Mouse (Mus musculus): ENCODE measurements around the gene Gm21188.
"Not testable (repeated sequence)": the region's sequence is repeated elsewhere in the genome, so short reads cannot be mapped to it uniquely, and the experiment has no call there.

Gene Gm21188

DNA sequence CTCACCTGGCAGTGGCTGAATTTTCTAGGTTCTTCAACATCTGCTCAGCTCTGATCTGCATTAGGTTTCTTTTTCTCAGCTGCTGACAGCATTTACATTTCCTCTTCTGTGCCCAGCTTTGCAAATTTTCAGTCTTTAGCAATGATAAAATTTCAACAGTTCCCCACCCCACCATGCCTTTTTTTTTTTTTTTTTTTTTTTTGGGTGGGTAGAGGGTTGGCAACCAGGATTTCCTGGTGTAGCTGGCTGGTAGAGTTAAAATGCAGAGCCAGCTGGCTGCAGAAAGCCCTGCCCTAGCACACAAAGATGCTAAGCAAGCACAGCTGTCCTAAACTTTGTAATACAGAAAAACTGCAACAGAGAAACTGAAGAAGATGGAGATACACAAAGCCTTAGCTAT is at the start of gene Gm21188:
Gm21188 (minus strand) TSS at position 110 of the 400 bp plus-strand sequence.
- DNase-seq (ENCODE audit: low spot score in 2 of 2): not testable (repeated sequence)

DNA sequence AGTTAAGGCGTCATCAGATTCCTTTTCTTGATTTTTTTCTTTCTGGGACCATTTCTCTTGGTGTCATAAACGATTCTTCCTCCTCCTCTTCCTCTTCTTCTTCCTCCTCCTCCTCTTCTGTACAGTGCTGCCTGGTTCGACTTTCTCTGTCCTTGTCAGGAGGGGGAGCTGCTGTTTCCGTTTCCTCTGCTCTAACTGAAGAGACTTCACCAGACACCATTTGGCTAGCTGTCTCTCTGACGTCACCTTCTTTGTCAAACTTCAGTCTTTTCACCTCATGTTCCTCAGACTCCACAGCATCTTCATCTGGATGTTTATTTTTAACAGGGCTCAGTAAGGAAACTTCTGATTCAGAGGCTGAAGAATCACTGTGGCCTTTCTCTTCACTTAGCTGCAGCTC is 47.3 kb upstream of the Gm21188 start:
- not testable (repeated sequence) for DNase-seq (ENCODE audit: low spot score in 2 of 2)

DNA sequence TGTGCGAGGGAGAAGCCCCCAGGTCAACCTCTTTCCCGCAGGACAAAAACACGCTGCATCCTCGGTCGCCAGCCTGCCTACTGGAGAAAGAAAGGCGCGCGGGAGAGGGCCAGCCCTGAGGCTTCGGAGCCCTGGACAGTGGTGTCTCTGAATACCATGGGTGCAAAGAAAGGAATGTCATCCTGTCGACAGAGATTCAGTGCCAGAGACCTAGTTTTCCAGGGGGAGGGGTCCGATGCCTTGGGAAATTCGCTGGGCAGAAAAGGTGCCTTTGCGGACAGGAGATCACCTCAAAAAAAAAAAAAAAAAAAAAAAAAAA is 44.9 kb upstream of the Gm21188 start:
- DNase-seq (ENCODE audit: low spot score in 2 of 2): not testable (repeated sequence)

DNA sequence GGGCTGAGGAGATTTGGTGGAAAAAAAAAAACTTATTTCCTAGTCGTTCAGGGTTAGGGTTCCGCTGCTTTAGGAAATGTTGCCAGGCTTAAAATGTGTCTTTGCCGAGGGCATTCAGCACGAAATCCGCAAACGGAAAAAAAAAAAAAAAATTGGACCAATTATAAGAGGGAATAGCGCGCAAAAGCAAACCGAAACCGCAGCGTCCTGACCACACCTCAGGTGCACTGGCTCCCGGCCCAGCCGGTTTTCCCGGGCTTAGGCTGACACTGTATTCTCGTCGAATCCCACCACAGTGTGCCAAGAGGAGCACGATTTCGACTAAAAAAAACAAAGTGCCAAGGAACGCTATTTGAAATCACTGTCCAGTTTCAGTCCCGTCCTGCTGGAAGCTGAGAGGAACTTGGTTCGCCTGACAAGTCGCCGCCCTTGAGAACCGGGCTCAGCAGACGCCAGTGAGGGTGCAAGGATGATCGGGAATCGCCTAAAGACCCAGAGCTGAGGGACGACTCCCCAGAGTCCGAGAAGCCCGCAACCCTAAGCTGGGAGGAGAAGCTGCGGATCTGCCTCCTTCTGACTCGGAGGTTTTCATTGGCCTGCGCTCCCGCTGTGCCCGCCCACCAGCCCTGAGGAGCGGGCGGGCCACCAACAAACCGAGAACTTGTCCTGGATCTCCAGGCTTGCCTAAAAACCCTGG is 44.4 kb upstream of the Gm21188 start:
- DNase-seq (ENCODE audit: low spot score in 2 of 2): not testable (repeated sequence)

DNA sequence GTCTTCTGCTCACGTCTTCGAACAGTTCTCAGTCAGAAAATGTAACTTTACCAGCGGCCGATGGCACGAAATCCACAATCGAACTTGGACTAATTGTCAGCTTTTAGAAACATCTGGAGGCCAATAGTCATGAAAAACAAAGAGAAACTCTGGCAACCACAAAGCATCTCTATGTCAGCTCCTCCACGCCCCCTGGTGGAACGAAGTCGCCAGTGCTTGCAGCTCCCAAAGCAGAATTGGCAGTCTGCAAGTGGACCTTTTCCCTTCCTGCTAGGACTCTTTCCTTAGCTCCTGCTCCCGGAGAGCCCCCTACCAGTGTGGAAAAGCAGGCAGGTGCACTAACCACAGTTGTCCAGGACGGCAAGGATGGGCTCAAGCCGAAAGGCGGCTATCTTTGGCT is 41.0 kb upstream of the Gm21188 start:
- not testable (repeated sequence) for DNase-seq (ENCODE audit: low spot score in 2 of 2)

DNA sequence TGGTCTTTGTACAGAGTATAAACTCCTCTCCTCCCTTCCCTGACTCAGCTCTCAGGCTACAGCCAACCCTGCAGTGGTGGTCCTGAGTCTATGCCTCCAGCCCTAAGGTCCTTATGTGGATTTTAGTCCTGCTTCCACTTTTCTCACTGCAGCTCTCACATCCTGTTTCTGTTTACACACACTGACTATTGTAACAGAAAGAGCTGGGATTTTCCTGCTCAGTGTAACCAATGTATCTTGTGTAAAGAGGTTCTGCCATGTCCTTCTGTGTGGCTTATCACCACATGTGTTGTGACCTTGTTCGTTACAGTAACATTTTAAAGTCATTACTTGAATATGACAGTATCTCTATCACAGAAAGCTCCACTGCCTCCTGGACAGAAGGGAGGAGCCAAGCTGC is 27.6 kb upstream of the Gm21188 start:
- not testable (repeated sequence) for DNase-seq (ENCODE audit: low spot score in 2 of 2)

DNA sequence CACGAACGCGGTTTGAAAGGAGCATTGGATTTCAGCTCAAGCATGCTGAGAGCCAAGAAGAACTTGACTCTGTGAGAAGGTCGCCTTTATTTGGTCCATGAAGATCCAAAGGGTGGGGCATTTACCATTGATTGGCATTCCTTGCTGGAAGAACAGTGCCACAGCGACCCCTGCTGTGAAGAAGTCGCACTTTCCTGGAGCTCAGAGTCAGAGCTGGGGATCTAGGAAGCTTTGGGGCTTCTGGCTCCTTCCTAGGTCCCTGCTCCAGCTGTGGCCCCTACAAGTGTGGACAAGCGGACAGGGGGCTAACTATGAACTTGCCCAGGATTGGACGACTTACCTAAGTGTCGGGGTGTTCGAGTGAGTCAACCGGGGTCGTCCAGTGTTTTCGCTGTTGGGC is 18.9 kb upstream of the Gm21188 start:
- DNase-seq (ENCODE audit: low spot score in 2 of 2): not testable (repeated sequence)

DNA sequence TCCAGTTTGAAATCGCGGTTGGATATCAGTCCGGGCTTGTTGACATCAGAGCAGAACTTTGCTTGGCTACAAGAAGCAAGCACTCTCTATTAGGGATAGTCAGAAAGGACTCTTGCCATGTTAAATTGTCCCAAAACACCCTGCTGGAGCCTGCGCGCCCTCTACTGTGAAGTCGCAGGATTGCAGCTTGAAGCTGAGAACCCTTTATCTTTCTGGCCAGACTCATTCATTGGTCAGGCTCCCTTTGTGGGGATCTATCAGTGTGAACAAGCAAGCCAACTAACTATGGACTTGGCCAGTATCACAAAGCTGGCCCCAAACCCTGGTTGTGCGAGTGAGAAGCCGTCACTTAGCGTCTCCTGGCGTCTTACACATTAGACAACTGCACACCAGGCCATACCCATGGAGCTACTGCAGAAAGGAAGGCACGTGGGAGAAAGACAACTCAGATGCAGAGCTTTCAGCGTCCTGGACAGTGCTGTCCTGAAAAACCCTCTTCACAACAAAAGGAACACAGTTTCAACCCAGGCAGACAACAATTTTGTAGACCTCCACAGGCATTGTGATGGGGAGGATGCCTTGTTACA is 18.1 kb upstream of the Gm21188 start:
- not testable (repeated sequence) for DNase-seq (ENCODE audit: low spot score in 2 of 2)

DNA sequence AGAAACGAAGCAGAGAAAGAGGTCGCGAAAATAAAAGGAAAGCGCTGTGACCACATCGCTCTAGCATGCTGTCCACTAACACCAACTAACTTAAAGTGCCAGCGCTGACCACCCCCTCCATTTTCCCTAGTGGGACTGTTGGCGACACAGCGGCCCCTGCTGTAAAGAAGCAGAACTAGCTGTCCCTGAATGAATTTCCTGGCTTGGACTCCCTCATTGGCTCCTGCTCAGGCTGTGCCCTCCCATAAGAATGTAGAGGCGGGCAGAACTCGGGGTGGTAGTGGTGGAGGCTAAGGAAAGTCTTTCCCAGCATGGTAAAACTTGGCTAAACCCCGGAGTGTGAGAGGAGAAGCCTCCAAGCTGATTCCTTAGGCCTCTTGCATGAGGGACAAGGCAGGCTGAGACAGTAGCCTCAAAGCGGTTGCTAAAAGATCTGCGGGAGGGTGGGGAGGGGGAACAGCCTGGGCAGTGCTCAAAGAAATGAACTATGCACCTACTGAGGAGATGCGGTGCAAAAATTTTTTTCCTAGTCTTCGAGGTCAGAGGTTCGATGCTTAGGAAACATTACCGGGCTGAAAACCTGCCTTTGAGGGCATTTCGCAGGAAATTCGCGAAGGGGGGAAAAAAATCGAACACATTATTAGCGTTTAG is 11.6 kb upstream of the Gm21188 start:
- not testable (repeated sequence) for DNase-seq (ENCODE audit: low spot score in 2 of 2)

DNA sequence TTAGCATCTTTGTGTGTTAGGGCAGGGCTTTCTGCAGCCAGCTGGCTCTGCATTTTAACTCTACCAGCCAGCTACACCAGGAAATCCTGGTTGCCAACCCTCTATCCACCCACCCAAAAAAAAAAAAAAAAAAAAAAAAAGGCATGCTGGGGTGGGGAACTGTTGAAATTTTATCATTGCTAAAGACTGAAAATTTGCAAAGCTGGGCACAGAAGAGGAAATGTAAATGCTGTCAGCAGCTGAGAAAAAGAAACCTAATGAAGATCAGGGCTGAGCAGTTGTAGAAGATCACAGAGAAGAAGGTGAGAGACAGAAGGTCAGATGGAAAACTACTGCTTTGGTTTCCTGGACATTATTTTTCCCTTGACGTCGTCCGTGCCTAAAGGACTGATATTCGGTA is 10.9 kb upstream of the Gm21188 start:
- not testable (repeated sequence) for DNase-seq (ENCODE audit: low spot score in 2 of 2)

DNA sequence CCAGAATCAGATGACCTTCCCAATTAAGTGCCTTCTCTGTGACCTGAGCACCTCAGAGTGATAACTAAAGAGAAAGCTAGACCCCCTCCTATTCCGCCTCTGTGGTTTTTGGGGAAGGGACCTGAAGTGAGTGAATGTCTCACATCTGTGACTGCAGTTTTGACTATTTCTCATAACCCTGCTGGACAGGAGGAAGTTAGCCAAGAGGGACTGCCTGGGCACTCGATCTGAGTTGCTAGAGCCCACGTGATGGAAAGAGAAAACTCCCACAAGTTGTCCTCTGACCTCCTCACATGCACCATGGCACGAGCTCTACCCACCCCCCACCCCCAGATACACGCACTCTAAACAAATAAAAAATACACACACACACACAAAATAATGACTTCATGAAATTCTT is 3.4 kb downstream of the Gm21188 start:
- not testable (repeated sequence) for DNase-seq (ENCODE audit: low spot score in 2 of 2)

DNA sequence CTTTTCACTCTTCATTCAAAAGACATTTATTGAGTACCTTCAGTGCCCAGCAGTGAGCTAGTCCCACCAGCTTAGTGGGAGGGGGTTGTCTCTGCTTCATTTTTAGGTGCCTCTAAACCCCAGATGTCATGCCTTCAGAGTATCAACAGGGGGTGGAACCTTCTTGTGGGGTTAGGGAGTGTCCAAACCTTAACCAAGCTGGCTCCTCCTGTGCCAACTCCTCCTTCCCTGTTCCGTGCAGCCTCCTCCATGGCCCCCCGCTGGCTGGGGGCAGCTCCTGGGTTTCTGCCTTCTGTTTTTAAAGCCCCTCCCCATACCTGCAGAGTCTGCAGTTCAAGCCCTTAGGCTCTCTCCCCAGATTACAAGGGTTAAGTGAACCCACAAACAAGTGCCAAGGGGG is 3.8 kb downstream of the Gm21188 start:
- DNase-seq (ENCODE audit: low spot score in 2 of 2): not testable (repeated sequence)

DNA sequence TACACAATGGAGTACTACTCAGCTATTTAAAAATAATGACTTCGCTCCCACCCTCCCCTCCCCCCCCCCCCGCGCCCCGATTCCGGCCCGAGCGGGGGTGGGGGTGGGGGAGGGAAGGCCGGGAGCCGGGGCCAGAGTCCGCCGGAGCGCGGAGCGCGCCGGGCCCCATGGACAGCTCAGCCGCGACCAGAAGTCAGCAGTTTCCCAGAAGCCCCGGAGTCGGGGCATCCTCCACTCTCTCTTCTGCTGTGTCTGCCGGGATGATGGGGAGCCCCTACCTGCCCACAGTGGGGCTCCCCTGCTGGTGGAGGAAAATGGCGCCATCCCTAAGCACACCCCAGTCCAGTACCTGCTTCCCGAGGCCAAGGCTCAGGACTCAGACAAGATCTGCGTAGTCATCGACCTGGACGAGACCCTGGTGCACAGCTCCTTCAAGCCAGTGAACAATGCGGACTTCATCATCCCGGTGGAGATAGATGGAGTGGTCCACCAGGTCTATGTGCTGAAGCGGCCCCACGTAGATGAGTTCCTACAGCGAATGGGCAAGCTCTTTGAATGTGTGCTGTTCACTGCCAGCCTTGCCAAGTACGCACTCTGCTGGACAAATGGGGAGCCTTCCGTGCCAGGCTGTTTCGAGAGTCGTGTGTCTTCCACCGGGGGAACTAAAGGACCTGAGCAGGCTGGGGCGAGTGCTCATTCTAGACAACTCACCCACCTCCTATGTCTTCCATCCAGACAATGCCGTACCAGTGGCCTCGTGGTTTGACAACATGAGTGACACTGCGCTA is 5.4 kb downstream of the Gm21188 start:
- not testable (repeated sequence) for DNase-seq (ENCODE audit: low spot score in 2 of 2)

DNA sequence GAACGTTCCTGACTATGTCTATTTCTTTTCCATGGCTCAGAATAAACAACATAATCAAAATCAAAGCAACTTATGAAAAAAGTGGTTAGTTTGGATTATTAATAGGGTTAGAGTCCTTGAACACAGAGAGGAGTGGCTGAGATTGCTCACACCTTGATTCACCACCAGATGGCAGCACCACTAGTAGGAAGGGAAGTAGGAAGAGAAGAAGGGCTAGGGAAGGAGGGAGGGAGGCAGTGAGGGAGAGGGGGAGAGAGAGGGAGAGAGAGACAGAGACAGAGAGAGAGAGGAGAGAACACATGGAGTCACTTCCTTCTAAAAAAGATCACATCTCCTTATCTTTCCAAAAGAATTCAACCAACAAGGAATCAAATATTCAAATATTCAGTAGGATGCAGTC is 10.8 kb downstream of the Gm21188 start:
- not testable (repeated sequence) for DNase-seq (ENCODE audit: low spot score in 2 of 2)

DNA sequence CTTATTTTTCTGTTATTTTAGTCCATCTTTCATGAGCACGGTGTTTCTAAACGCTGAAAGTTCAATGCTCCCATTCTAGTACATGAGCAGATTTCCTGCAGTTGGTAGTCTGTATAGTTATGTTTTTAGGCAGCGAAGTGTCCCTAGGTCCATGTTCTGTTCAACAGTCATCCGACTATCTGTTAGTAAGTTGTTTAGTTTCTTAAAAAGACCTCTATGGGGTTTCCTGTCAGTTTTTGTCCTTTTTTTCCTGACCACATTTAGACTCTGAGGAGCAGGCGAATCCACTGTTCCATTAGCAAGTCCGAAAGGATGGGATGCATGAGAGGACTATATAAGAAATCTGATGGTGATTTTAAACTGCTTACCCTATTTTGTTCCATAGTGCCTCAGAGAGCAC is 14.1 kb downstream of the Gm21188 start:
- not testable (repeated sequence) for DNase-seq (ENCODE audit: low spot score in 2 of 2)

DNA sequence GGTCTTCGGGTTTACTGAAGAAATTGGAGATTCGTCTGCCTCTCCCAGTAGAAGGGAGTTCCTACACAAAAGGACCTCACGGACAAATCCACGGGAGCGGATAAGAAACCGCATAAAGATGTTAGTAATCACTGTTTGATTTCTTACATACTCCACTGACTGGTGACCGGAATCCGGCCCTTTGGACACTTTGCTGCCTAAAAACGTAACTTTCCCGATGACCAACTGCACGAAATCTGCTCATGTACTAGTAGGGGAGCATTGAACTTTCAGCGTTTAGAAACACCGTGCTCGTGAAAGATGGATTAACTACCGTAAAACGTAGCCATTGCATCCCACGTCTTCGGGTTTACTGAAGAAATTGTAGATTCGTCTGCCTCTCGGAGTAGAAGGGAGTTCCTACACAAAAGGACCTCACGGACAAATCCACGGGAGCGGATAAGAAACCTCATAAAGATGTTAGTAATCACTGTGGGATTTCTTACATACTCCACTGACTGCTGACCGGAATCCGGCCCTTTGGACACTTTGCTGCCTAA is 15.3 kb downstream of the Gm21188 start:
- not testable (repeated sequence) for DNase-seq (ENCODE audit: low spot score in 2 of 2)

DNA sequence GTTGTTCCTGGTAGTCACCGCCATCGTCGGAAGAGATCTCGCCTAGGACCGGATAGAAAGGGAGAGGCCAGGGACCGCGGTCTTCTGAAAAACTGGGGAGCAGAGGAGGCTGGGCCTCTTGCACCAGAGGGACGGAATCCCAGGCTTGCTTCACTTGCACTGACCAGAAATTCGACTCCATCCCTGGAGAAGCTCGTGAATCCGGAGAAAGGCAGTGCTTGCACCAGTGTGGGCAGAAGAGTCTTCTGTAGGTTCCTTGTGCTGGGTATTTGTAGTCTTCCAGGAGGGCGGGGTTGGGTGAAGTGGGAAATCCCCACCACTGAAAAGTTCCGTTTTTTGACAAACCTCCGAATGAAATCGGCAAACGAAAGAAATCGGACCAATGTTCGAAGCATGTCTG is 16.8 kb downstream of the Gm21188 start:
- DNase-seq (ENCODE audit: low spot score in 2 of 2): not testable (repeated sequence)

DNA sequence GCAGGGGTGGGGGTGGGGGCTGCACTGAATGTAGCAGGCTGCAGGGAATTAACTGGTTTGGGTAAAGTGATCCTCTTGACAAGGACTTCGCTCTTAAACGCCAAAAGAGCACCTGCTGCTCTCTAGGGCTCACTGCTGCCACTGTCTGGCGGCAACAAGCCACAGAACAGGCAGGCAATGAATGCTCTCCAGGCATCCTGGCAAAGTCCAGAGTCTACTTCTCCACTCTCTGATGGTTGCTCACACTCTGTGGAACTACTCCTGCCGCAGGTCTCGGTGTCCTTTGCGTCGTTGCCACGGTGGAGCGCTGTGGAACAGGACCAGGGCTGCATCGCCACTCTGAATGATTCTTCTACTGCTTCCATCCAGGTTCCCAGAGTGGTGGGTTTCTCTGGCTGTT is 17.4 kb downstream of the Gm21188 start:
- DNase-seq (ENCODE audit: low spot score in 2 of 2): not testable (repeated sequence)

DNA sequence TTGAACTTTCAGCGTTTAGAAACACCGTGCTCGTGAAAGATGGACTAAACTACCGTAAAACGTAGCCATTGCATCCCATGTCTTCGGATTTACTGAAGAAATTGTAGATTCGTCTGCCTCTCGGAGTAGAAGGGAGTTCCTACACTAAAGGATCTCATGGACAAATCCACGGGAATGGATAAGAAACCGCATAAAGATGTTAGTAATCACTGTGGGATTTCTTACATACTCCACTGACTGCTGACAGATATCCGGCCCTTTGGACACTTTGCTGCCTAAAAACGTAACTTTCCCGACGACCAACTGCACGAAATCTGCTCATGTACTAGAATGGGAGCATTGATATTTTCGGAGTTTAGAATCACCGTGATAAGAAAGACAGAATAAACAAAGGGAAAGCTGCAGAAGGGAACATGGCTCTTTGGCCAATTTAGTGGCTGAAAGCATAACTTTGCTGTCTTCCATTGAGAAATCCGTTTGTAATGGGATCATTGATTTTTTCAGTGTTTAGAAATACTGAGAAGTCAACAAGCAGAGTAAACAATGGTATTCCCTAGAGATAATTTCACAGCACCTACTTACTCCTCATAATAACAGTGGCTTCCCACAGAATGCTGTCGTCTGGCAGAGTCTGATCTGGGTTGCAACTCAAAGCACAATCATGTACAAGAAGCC is 18.3 kb downstream of the Gm21188 start:
- peak; percentile 45 to 49 for DNase-seq (ENCODE audit: low spot score in 2 of 2)

DNA sequence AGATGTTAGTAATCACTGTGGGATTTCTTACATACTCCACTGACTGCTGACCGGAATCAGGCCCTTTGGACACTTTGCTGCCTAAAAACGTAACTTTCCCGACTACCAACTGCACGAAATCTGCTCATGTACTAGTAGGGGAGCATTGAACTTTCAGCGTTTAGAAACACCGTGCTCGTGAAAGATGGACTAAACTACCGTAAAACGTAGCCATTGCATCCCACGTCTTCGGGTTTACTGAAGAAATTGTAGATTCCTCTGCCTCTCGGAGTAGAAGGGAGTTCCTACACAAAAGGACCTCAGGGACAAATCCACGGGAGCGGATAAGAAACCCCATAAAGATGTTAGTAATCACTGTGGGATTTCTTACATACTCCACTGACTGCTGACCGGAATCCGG is 20.3 kb downstream of the Gm21188 start:
- peak in 1 of 2 experiments; percentile 51 for DNase-seq (ENCODE audit: low spot score in 2 of 2)

DNA sequence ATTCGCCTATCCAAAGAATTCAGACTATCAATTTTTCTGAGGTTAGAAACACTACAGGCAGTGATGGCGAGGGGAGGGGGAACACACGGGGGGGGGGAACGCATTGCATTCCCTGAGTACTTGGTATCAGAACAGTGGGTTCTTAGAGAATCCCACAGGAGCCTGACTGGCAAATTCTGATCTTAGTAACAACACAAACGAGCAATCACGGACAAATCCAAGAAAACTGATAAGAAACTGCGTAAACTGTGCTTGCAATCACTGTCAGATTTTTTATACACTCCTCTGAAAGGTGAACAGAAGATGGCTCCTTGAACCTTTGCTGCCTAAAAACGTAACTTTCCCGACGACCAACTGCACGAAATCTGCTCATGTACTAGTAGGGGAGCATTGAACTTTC is 24.6 kb downstream of the Gm21188 start:
- DNase-seq (ENCODE audit: low spot score in 2 of 2): not testable (repeated sequence)
